Mouse (Mus musculus) intestine, embryonic 16.5 days (tissue): ENCODE data around the gene Kirrel3. TPM values are rescaled to one million over a fixed set of nuclear protein-coding genes. Genes with fewer than 3 reads are reported as not detected.

Source experiments
- ATAC-seq: fragments of 200-750 bp; cut with Nextera tagmentation; 2 replicates; pipeline ENCODE4 v1.8.0; 2017; ENCODE audit warnings: moderate TSS enrichment, moderate library complexity
- H3K27ac ChIP-seq: fragments of 300-500 bp; sonication (generic); 2 replicates; pipeline ENCODE4 v1.5.1; 2014; ENCODE audit warnings: mild to moderate bottlenecking, low read length
- H3K27me3 ChIP-seq: fragments of 300-500 bp; sonication (generic); replicated peaks from 2 replicates; pipeline ENCODE4 v1.6.1; 2014; ENCODE audit warnings: low read length, control low read depth, mixed read lengths; ENCODE audit not compliant: control insufficient read depth, insufficient read depth
- H3K36me3 ChIP-seq: fragments of 300-500 bp; sonication (generic); 2 replicates; pipeline ENCODE4 v1.6.1; 2014; ENCODE audit warnings: low read length, control low read depth; ENCODE audit not compliant: control insufficient read depth, insufficient read depth
- H3K4me1 ChIP-seq: fragments of 300-500 bp; sonication (generic); 2 replicates; pipeline ENCODE4 v1.6.1; 2014; ENCODE audit warnings: low read length, control low read depth, mixed read lengths; ENCODE audit not compliant: control insufficient read depth, insufficient read depth
- H3K4me2 ChIP-seq: fragments of 300-500 bp; sonication (generic); 2 replicates; pipeline ENCODE4 v1.6.1; 2014; ENCODE audit warnings: low read depth, low read length, control low read depth
- H3K4me3 ChIP-seq: fragments of 300-500 bp; sonication (generic); 2 replicates; pipeline ENCODE4 v1.5.1; 2014; ENCODE audit warnings: mild to moderate bottlenecking, low read length
- H3K9ac ChIP-seq: fragments of 300-500 bp; sonication (generic); 2 replicates; pipeline ENCODE4 v1.6.1; 2014; ENCODE audit warnings: low read depth, low read length
- H3K9me3 ChIP-seq: fragments of 300-500 bp; sonication (generic); 2 replicates; pipeline ENCODE4 v1.6.1; 2016; ENCODE audit warnings: low read length, control low read depth; ENCODE audit not compliant: control insufficient read depth
- WGBS: fragments of 180-500 bp; shearing (Covaris S2); extraction: QIAGEN DNeasy Blood & Tissue Kit; methylation state at CpG from one replicate; pipeline ENCODE4 v1.1.7; 2014; 5-methylcytosine and 5-hydroxymethylcytosine counted together
- polyA plus RNA-seq: library from polyadenylated mRNA; unstranded; fragments of >200 nt; fragmentation: Nextera tagmentation; extraction: Ambion mirVana; gene quantifications from 2 replicates; pipeline ENCODE4 v1.2.1, GENCODE M21; 2015

Gene Kirrel3
- polyA plus RNA-seq, 1 experiment from 2014 or later, result 1.7 TPM

GRCm38 (mm10) chr9:34857575-34857974 is 371.9 kb downstream of the Kirrel3 start:
- no peak overlapping the region for H3K4me3 ChIP-seq
- no peaks in the 10 kb centered on the region for H3K27me3 ChIP-seq
- H3K4me1 ChIP-seq, result no peaks in the 10 kb centered on the region
- H3K9ac ChIP-seq, result no peak overlapping the region
- 61% methylated on average over 9 of the region's 9 CpGs for WGBS
- no peak overlapping the region for H3K4me2 ChIP-seq
- H3K9me3 ChIP-seq, result no peaks in the 10 kb centered on the region
- H3K36me3 ChIP-seq, result no peaks in the 10 kb centered on the region
- H3K27ac ChIP-seq, result no peak overlapping the region
- no peak for ATAC-seq

DNA sequence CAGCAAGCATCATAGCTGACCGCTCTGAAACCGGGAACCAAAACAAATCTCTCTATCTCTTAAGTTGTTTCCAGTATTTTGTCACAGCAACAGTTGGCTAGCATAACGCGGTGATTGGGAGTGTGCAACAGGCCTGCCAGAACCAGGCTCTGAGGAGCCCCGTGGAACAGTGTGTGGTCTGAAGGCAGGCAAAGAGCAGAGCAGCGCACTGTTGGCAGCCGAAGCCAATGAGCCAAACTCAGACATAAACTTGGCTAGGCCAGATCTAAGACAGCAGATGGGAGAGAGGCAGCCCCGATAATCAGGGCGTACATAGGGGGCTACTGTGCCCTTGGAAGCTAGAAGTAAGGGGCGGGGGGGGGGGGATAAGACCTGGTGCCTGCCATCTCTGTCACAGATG is 372.4 kb downstream of the Kirrel3 start:
- Histone ChIP-seq H3K36me3 (no peaks in the 10 kb centered on the region), H3K9ac (no peak overlapping the region), H3K4me3 (no peak overlapping the region), H3K27me3 (no peaks in the 10 kb centered on the region), H3K9me3 (no peaks in the 10 kb centered on the region), H3K4me1 (no peaks in the 10 kb centered on the region), H3K27ac (no peak overlapping the region), H3K4me2 (no peak overlapping the region)
- WGBS, result 91% methylated on average over 10 of the region's 10 CpGs
- ATAC-seq, result no peak

- no peak for ATAC-seq
- Histone ChIP-seq H3K9me3 (no peaks in the 10 kb centered on the region), H3K9ac (no peak overlapping the region), H3K4me1 (no peaks in the 10 kb centered on the region), H3K27ac (no peak overlapping the region), H3K27me3 (no peaks in the 10 kb centered on the region), H3K4me2 (no peak overlapping the region), H3K4me3 (no peak overlapping the region), H3K36me3 (no peaks in the 10 kb centered on the region)
- 46% methylated on average over 4 of the region's 4 CpGs for WGBS
These were observed 375.2 kb downstream of the Kirrel3 start for GRCm38 (mm10) chr9:34860934-34861333.

GRCm38 (mm10) chr9:34861775-34862174 is 376.1 kb downstream of the Kirrel3 start:
- Histone ChIP-seq H3K36me3 (no peaks in the 10 kb centered on the region), H3K27ac (no peak overlapping the region), H3K9ac (no peak overlapping the region), H3K9me3 (no peaks in the 10 kb centered on the region), H3K4me3 (no peak overlapping the region), H3K27me3 (no peaks in the 10 kb centered on the region), H3K4me1 (no peaks in the 10 kb centered on the region), H3K4me2 (no peak overlapping the region)
- ATAC-seq, result no peak
- WGBS, result 50% methylated on average over 2 of the region's 2 CpGs

DNA sequence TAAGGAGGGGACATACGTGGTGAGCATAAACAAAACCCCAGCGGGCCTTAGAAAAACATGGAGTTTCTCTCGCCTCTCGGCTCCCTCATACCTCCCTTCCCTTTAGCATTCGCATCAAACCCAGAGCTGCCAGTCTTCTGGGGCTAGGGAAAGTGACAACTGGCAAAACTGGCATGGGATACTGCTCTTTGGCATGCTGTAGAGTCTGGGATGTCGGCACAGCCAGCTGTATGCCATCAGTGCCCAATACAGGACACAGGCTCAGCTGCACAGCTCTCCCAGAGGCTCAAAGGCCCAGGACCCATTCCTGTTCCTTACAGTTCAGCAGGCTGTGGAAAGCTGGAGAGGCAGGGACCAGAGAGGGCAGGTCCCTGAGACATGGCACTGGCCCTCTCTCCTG is 379.9 kb downstream of the Kirrel3 start:
- Histone ChIP-seq H3K4me1 (no peaks in the 10 kb centered on the region), H3K4me2 (no peak overlapping the region), H3K4me3 (no peak overlapping the region), H3K9me3 (no peaks in the 10 kb centered on the region), H3K9ac (no peak overlapping the region), H3K36me3 (no peaks in the 10 kb centered on the region), H3K27ac (no peak overlapping the region), H3K27me3 (no peaks in the 10 kb centered on the region)
- 81% methylated on average over 6 of the region's 6 CpGs for WGBS
- ATAC-seq, result no peak

DNA sequence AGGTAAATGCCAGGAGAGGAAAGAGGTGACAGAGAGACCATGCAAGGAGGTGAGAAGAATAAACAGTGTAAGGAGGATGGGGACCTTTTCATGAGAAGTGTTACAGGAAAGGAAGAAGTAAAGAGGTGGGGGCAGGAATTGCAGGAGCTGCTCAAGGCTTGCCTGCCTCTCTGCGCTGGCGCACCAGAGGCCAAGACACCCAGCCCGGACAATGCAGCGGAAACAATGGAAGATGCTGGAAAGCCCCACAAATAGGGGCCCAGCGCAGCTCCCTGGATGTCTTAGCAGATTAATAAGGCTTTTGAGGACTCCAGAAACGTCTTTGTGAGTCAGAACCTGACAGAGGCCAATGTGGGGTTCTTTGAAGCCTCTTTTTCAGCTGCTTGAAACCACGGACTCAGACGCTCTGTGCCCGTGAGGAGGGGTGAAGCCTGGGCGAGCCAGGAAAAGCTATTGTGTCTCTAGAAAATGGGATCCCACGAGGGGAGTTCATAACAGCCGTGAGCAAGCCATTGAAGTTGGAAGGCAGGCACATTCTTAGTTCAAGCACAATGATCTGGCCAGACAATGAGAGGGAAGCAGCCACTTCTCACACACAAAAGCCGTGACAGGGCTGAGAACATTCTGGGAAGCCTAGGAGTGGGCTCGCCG is 385.7 kb downstream of the Kirrel3 start:
- Histone ChIP-seq H3K4me3 (no peak overlapping the region), H3K9ac (no peak overlapping the region), H3K27me3 (no peaks in the 10 kb centered on the region), H3K4me1 (no peaks in the 10 kb centered on the region), H3K27ac (0 out of 2 replicates have a peak overlapping the region, but pooled peaks have one; percentile 29), H3K9me3 (no peaks in the 10 kb centered on the region), H3K4me2 (no peak overlapping the region), H3K36me3 (no peaks in the 10 kb centered on the region)
- no peak; the same call in 1 of the 2 replicates for ATAC-seq
- WGBS, result 63% methylated on average over 15 of the region's 15 CpGs

GRCm38 (mm10) chr9:34875238-34875637 is 389.5 kb downstream of the Kirrel3 start:
- H3K4me1 ChIP-seq, result no peaks in the 10 kb centered on the region
- H3K9me3 ChIP-seq, result no peaks in the 10 kb centered on the region
- no peaks in the 10 kb centered on the region for H3K27me3 ChIP-seq
- no peak overlapping the region for H3K27ac ChIP-seq
- H3K36me3 ChIP-seq, result no peaks in the 10 kb centered on the region
- WGBS, result 77% methylated on average over 6 of the region's 6 CpGs
- no peak overlapping the region for H3K4me3 ChIP-seq
- no peak overlapping the region for H3K9ac ChIP-seq
- no peak for ATAC-seq
- no peak overlapping the region for H3K4me2 ChIP-seq

DNA sequence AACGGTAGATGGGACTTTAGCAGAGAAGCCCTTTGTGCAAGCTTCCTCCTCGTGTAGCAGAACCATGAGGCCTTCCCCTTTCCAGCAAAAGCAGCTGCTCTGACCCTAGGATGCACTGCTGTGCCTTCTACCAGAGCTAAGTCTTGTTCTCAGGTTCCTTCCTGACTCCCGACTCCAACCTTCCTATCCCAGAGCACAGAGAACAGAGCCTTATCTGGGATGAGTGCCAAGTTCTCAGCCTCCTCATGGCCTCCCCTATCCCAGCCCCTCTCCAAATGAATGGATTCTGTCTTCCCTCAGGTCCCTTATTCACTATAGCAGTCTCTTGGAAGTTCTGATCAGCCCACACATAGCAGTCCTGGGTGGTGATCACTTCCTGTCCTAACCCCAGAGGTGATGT is 391.5 kb downstream of the Kirrel3 start:
- Histone ChIP-seq H3K9me3 (no peaks in the 10 kb centered on the region), H3K4me1 (no peaks in the 10 kb centered on the region), H3K4me2 (no peak overlapping the region), H3K27ac (no peak overlapping the region), H3K4me3 (no peak overlapping the region), H3K9ac (no peak overlapping the region), H3K36me3 (no peaks in the 10 kb centered on the region), H3K27me3 (no peaks in the 10 kb centered on the region)
- ATAC-seq, result no peak
- 57% methylated on average over 3 of the region's 3 CpGs for WGBS

DNA sequence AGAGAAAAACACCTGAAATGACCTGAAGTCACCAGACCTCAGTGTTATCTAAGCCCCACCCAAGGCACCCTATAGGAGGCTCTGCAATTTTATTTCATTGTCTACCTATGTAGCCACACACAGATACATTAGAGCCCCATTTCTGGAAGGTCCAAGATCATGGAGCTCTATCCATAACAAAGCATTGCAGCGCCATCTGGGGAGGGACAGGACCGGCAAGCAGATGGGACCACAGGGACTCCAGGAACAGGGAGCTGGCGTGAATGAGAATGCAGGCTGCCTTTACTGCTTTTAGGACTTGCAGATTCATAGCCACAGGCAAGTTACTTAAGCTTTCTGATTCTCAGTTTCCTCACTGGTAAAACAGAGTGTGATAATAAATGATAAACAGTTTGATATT is 392.1 kb downstream of the Kirrel3 start:
- no peak overlapping the region for H3K4me3 ChIP-seq
- H3K36me3 ChIP-seq, result no peaks in the 10 kb centered on the region
- no peak overlapping the region for H3K9ac ChIP-seq
- no peak overlapping the region for H3K4me2 ChIP-seq
- no peaks in the 10 kb centered on the region for H3K9me3 ChIP-seq
- ATAC-seq, result no peak
- 65% methylated on average over 3 of the region's 3 CpGs for WGBS
- H3K27me3 ChIP-seq, result no peaks in the 10 kb centered on the region
- H3K4me1 ChIP-seq, result no peaks in the 10 kb centered on the region
- no peak overlapping the region for H3K27ac ChIP-seq

- no peak overlapping the region for H3K4me2 ChIP-seq
- H3K9me3 ChIP-seq, result no peaks in the 10 kb centered on the region
- H3K27ac ChIP-seq, result no peak overlapping the region
- no peaks in the 10 kb centered on the region for H3K27me3 ChIP-seq
- no peak for ATAC-seq
- H3K36me3 ChIP-seq, result no peaks in the 10 kb centered on the region
- no peak overlapping the region for H3K9ac ChIP-seq
- no peaks in the 10 kb centered on the region for H3K4me1 ChIP-seq
- no peak overlapping the region for H3K4me3 ChIP-seq
- 16% methylated on average over 5 of the region's 5 CpGs for WGBS
These were observed 396.1 kb downstream of the Kirrel3 start for GRCm38 (mm10) chr9:34881750-34882149.
